Mouse (Mus musculus) forelimb bud, embryonic 11.5 days (tissue): ENCODE measurements around the gene Mst1r.

Experiments used
- DNase-seq: peaks from one replicate; pipeline ENCODE4 v3.0.0-alpha.2; 2012; ENCODE audit warnings: low read depth, low spot score

The Mst1r gene

DNA sequence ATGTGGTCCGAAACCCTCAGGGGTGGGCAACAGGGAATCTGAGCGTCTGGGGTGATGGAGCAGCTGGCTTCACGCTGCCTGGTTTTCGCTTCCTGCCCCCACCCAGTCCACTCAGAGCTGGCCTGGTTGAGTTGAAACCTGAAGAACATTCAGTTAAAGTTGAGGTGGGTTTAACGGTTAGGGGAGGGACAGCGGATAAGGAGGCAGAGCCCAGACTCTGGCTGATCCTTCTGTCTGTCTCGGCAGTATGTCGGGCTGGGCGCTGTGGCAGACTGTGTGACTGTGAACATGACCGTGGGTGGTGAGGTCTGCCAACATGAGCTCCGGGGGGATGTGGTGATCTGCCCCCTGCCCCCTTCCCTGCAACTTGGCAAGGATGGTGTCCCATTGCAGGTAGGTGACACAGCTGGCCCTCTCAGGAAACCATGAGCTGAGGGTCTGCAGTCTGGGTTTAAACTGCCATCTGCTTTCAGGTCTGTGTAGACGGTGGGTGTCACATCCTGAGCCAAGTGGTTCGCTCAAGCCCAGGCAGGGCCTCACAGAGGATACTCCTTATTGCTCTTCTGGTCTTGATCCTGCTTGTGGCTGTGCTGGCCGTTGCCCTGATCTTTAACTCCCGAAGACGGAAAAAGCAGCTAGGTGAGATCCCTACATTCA lies 8.2 kb downstream of the Mst1r start:
- DNase-seq: no peak

GRCm38 (mm10) chr9:107917895-107918608 lies 11.4 kb downstream of the Mst1r start:
- DNase-seq: peak; percentile 66

- DNase-seq: no peak
These were observed 12.2 kb downstream of the Mst1r start for GRCm38 (mm10) chr9:107918884-107919283.

- no peak for DNase-seq
These were observed 12.8 kb downstream of the Mst1r start for GRCm38 (mm10) chr9:107919441-107919840.

GRCm38 (mm10) chr9:107923021-107923420 lies 16.3 kb downstream of the Mst1r start:
- DNase-seq: no peak

DNA sequence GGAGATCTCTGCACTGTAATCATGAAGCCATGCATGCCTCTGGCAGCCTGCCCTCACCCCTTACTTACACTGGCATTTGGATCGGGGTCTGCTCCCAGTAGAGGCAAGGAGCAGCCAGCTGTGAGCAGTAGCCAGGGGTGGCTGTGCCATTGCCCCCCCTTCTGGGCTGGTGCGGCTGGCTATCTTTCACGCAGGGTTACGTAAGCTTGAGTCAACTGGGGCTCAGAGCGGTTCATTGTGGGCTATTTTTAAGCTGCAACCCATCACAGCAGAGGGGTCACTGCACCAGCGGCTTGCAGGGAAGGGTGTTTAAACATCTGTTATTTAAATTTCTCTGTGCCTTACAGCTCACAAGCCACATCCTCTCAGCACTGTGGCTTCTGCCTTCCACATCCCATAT lies 17.3 kb downstream of the Mst1r start:
- no peak for DNase-seq

- no peak for DNase-seq
These were observed 18.6 kb downstream of the Mst1r start for GRCm38 (mm10) chr9:107925251-107925650.

DNA sequence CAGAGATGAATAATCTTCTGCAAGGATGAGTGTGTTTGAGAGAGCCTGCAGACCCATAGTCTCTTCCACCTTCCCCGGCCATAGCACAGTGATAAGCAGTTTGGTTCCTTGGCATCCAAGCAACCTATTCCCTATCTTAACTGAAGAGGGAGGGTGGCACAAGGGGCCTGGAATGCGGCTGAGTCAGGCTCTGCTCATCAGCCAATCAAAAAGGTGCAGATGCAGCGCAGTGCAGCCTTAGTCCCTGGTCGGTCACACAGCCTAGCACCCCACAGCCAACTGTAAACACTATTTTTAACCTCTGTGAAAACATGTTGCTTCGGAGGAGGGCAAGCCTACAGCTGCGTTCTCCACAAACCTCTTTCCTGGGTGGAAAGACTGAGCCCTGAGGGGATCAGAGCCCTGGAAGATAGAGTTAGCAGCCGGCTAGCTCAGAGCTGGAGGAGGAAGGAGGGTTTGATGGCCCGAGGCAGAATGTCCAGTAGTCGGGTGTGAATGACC lies 20.3 kb downstream of the Mst1r start:
- no peak for DNase-seq

DNA sequence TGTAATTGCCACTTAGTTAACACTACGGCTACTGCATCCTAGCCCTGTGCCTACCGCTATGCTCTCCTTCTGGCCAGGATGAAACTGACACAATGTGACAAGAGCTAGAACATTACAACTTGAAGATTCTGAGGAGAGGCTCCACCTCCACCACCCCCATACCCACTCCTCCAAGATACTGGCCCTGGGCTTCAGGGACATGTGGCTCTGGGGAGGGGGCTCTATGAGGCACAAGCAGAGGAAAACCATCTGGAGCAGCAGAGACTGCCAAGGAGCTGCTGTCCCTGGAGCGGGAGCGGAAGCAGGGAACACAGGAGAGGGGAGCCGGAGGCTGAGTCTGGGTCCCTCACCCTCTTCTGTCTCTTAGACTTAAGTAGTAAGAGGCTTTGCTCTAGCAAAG lies 21.1 kb downstream of the Mst1r start:
- DNase-seq: no peak

DNA sequence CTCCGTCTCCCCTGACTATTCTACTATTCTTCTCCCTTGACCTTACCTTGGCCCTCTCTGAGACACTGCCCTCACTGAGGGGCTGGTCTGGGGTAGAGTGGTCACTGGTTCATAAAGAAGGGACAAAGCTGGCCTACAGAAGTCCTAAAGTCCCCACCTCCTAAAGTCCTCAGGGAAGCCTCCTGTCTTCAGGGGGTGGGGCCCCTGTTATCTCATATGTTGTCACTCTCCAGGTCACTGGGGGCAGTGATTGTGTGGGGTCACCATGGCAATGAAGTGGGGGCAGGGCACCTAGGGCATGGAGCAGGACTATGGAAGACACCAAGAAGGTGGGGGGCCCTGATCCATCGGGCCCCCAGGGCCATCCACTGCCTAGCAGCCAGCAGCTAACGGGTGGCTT lies 21.5 kb downstream of the Mst1r start, which contains the start of gene Actl11:
Gene Actl11, plus strand, starts transcription at position 301 of the 400 bp plus-strand sequence.
- no peak for DNase-seq

- DNase-seq: no peak
These were observed 25.5 kb downstream of the Mst1r start for GRCm38 (mm10) chr9:107932221-107932620.

DNA sequence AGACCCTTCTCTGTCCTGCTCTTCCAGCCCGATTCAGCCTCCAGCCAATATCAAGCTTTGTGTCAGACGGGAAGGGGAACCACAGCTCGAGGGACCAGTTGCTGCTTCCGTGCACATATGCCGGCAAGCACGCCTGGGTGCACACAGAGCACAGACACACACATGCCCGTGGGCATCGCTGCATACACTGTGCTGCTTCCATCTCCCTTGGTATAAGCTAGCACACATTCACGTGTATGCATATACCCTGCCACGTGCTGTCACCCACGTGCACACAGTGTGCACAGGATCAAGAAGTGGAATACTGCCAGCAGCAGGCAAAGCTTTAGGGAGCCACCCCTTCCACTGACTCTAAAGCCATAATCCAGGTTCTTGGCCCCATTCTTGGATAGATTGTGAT lies 27.5 kb downstream of the Mst1r start:
- DNase-seq: no peak

DNA sequence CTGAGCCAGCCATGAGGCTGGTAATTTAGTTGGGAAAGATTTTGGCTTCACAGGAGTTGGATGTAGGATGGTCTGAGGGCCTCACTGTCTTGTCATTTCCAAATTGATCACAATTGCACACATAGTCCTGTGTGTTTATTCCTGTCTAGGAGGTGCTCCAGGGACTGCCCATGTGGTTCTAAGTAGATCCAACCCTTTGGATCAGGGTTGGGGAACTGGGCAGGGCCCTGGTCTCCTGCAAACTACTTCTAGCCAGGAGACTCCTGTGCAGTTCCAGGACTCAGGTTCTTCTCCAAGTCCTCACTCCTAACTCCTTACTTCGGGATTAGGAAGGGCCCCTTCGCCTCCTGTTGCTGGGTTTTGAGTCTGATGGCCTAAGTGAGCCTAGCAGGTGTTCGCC lies 28.7 kb downstream of the Mst1r start, which contains the start of gene Camkv:
Gene Camkv, plus strand, starts transcription at position 301 of the 400 bp plus-strand sequence.
- DNase-seq: no peak

DNA sequence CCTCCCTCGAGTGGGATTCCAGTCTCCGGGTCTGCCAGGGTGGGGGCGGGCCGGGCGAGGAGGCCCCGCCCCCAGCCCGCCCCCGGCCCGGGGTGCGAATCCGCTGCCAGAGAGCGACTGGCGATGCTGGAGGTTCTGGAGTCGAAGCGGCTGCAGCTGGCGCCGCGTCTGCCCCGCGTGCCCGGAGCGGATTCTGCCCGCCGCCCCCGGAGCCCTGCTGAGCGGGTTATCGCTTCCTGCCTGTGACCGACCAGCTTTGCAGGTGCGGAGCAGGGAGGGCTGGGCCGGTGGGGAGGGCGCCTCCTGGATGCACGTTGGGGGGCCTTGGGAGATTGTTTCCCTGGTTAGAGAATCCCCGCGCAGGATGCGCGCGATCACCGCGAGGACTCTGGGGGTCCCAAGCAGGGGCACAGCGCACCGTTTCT lies 29.1 kb downstream of the Mst1r start:
- DNase-seq: peak; percentile 30

DNA sequence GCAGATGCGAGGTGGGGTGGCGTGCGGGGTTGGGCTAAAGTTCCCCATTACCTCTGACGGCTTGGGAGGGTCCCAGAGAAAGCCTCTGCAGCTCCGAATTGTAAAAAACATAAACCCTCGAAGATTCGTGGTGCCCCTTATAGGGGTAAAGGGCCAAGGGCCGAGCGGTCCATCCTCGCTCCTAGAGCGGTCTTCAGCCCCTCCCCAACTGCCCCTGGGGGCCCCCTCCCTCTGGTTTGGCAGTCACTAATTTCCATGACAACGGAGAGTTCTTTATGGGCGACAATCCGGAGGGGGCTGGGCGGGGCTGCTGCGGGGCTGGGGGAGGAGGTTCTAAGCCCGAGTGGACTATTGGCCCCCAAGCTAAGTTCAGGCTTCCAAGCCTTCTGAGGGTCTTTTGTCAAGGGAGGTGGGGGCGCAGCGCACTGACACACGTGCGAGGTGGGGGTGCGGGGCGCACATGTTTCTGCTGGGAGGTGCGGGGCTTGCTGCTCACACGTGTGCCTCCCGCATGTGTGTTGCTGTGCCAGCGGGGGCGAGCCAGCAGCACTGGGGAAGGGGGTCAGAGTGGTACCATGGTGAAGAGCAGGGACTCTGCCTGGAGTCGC lies 29.6 kb downstream of the Mst1r start:
- peak; percentile 24 for DNase-seq

GRCm38 (mm10) chr9:107936831-107937230 lies 30.2 kb downstream of the Mst1r start:
- no peak for DNase-seq

GRCm38 (mm10) chr9:107947241-107948194 lies 40.8 kb downstream of the Mst1r start:
- DNase-seq: no peak

DNA sequence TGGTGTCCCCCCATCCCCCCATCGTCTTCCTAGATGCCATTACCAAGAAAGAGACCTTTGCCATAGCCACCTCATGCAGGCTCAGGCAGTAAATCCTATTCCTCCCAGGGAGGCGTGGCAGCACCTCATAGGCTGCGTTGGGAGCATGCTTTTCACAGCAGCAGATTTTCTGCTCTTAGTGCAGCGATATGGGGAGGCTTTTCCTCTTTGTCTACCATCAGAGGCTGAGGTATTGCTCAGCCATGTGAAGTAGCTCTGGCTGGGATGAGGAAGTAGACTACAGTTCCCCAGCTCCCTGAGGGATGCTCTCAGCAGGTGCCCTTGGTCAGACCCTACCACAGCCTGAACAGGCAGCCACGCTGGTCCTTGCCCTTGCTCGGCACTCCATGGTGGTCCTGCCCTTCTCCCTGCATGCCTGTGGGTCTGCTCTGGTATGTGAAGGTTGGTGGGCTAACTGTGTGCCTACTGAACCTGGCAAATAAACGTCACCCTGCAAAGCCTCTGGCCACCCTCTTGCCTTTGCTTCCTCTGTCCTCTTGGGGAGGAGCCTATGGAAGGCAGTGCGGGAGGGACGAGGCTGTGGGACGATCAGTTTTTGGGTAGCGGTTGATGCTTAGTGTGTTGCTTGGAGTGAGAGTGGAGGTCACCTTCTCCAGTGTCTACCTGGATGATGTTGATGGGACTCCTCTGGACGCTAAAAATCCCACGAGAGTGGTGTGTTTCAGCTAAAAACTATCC lies 42.7 kb downstream of the Mst1r start:
- DNase-seq: no peak

DNA sequence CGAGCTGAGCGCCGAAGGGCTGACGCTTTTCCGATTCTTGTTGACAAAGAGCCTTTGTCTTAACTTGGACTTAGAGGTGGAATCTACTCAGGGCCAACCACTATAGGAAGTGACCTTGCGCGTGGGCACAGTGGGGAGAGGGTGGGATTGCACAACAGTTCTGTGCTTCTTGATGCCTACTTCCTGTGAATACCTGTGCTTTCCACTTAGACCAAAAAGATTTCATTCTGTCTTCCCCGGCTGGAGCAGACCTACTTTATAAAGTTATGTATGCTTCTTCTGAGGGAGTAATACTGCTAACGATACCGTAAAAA lies 43.2 kb downstream of the Mst1r start, which contains the start of gene Traip:
Gene Traip, plus strand, starts transcription at position 215 of the 314 bp plus-strand sequence.
- DNase-seq: no peak

DNA sequence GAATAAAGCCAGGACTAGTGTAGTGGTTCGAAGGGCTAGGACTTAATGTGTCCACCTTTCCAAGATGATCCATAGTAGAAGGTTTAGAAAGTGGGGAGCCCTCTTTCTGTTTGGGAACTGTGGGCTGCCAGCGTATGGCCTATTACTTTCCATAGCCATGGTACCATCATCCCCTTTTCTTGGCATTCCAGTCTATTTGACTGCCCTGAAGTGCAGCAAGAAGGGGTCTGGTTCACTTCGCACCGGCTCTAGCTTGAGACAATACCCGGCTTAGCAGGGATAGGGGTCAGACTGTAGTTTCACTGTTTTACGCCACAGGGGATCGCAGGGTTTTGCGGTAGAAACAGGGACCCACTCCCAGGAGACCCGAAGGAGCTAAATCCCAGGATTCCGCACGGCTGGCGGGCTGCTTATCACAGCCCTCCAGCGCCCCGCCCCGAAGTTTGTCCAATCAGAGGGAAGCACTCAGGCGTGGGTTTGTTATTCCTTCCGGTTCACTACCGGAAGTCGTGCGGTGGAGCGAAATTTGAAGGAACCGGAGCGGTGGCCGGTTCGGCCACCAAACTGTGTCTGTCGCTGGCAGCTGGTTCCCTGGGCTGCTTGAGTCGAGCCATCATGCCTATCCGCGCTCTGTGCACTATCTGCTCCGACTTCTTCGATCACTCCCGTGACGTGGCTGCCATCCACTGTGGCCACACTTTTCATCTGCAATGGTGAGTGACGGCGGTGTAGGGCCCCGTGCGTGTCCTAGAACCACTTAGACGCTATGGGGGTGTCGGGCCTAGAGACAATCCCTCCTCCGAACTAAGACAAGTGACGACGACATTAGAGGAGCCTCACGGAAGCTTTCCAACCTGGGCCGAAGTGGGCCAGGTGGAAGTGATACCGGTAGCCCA lies 44.0 kb downstream of the Mst1r start:
- DNase-seq: peak; percentile 89
